Mouse (Mus musculus): Measurements from ENCODE around the gene Tmem178b. TPM values are rescaled to one million over a fixed set of nuclear protein-coding genes. Genes with fewer than 3 reads are reported as not detected.

The Tmem178b gene
- polyA plus RNA-seq, 1 experiment from 2014 or later: 1.8 TPM

DNA sequence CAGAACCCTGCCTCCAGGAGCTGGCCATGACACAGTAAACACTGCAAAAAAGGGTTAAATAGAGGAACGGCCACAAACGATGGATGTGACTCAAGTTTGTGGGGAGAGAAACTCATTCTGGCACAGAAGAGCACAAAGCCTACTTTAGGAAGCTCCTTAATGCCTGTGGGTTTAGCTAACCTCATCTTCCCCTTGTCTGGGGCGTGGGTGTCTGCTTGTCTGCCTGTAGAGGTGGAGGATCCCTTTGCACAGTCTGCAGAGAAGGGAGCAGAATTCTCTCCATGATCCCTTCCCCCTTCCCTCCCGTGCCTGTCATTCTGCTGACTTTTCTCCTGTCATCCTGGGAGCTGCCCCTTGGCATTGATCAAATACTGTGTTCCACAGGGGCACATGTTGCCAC is 304.8 kb downstream of the Tmem178b start:
- Histone ChIP-seq H3K9me3 (no peaks in the 10 kb centered on the region), H3K4me2 (no peak overlapping the region), H3K4me1 (replicated peaks) (no peaks in the 10 kb centered on the region), H3K27me3 (no peaks in the 10 kb centered on the region), H3K4me3 (replicated peaks) (no peak overlapping the region), H3K27ac (no peak overlapping the region), H3K36me3 (no peaks in the 10 kb centered on the region), H3K9ac (replicated peaks) (no peak overlapping the region)
- WGBS: 65% methylated on average over 4 of the region's 4 CpGs
- no peak for ATAC-seq (ENCODE audit: insufficient number of reproducible peaks, insufficient read depth, low FRiP score, low TSS enrichment, low read depth)

GRCm38 (mm10) chr6:40180551-40180950 is 307.5 kb downstream of the Tmem178b start:
- Histone ChIP-seq H3K4me2 (no peak overlapping the region), H3K4me1 (replicated peaks) (no peaks in the 10 kb centered on the region), H3K9me3 (no peaks in the 10 kb centered on the region), H3K36me3 (no peaks in the 10 kb centered on the region), H3K27ac (no peak overlapping the region), H3K9ac (replicated peaks) (no peak overlapping the region), H3K4me3 (replicated peaks) (no peak overlapping the region), H3K27me3 (no peaks in the 10 kb centered on the region)
- WGBS: 85% methylated on average over 4 of the region's 4 CpGs
- ATAC-seq (ENCODE audit: insufficient number of reproducible peaks, insufficient read depth, low FRiP score, low TSS enrichment, low read depth): no peak

DNA sequence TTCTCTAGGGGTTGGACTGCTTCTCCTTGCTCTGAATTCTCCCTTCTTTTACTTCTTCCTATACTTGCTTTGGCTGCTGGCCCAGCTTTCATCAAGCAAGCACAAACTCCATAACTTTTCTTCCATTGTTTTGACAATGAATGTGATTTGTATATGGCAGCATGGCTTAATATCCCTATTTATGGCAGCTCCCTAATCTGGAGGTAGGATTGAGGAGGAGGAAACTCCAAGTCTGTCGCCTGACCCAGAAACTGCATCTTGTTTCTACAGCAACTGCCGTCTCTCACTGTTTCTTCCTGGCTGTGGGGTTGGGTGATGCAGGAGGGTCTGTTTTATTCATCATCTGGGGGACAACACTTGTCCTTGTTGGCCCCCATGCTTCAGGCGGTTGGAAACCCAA is 327.6 kb downstream of the Tmem178b start:
- Histone ChIP-seq H3K4me3 (replicated peaks) (no peak overlapping the region), H3K9me3 (no peaks in the 10 kb centered on the region), H3K9ac (replicated peaks) (no peak overlapping the region), H3K4me1 (replicated peaks) (no peaks in the 10 kb centered on the region), H3K36me3 (no peaks in the 10 kb centered on the region), H3K27ac (no peak overlapping the region), H3K27me3 (no peaks in the 10 kb centered on the region), H3K4me2 (no peak overlapping the region)
- ATAC-seq (ENCODE audit: insufficient number of reproducible peaks, insufficient read depth, low FRiP score, low TSS enrichment, low read depth): no peak
- 62% methylated on average over 3 of the region's 3 CpGs for WGBS

DNA sequence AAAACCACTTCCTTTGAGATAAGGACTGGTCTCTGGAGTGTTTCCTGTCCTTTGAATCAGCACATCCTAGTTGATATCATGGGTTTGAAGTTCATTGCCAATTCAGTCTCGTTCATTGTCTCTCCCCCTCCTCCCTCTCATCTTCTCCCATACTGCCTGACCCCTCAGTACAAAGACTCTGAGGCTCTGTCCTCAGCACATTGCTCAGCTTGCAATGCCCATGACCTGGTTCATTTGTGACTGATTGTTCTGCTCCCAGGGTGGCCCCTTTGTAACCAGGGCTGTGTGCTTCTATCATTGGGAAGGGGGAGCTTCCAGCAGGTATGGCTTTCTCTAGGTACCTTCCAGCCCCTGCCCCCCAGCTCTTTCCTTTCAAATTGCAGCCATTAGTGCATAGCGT is 329.5 kb downstream of the Tmem178b start:
- Histone ChIP-seq H3K4me3 (replicated peaks) (no peak overlapping the region), H3K9ac (replicated peaks) (no peak overlapping the region), H3K36me3 (no peaks in the 10 kb centered on the region), H3K4me1 (replicated peaks) (no peaks in the 10 kb centered on the region), H3K4me2 (no peak overlapping the region), H3K9me3 (no peaks in the 10 kb centered on the region), H3K27me3 (no peaks in the 10 kb centered on the region; the same call in 1 of the 2 replicates), H3K27ac (no peak overlapping the region)
- 86% methylated on average over 2 of the region's 2 CpGs for WGBS
- no peak for ATAC-seq (ENCODE audit: insufficient number of reproducible peaks, insufficient read depth, low FRiP score, low TSS enrichment, low read depth)

- no peaks in the 10 kb centered on the region for H3K4me1 ChIP-seq (replicated peaks)
These were observed 332.3 kb downstream of the Tmem178b start for GRCm38 (mm10) chr6:40205380-40205779.

GRCm38 (mm10) chr6:40208014-40208413 is 334.9 kb downstream of the Tmem178b start:
- no peak overlapping the region for H3K27ac ChIP-seq
- H3K27me3 ChIP-seq: no peaks in the 10 kb centered on the region; the same call in 1 of the 2 replicates
- H3K4me1 ChIP-seq (replicated peaks): no peaks in the 10 kb centered on the region
- H3K36me3 ChIP-seq: no peaks in the 10 kb centered on the region
- H3K4me3 ChIP-seq (replicated peaks): no peak overlapping the region
- no peak overlapping the region for H3K9ac ChIP-seq (replicated peaks)
- H3K4me2 ChIP-seq: no peak overlapping the region
- no peaks in the 10 kb centered on the region for H3K9me3 ChIP-seq
- 74% methylated on average over 3 of the region's 3 CpGs for WGBS
- ATAC-seq (ENCODE audit: insufficient number of reproducible peaks, insufficient read depth, low FRiP score, low TSS enrichment, low read depth): no peak

More at GRCm38 (mm10) chr6:40205380-40205779, 332.3 kb downstream of the Tmem178b start:
- Histone ChIP-seq H3K4me3 (replicated peaks) (no peak overlapping the region), H3K27ac (no peak overlapping the region), H3K27me3 (no peaks in the 10 kb centered on the region; the same call in 1 of the 2 replicates), H3K36me3 (no peaks in the 10 kb centered on the region), H3K9ac (replicated peaks) (no peak overlapping the region), H3K9me3 (no peaks in the 10 kb centered on the region), H3K4me2 (no peak overlapping the region)
- 79% methylated on average over 2 of the region's 2 CpGs for WGBS
- no peak for ATAC-seq (ENCODE audit: insufficient number of reproducible peaks, insufficient read depth, low FRiP score, low TSS enrichment, low read depth)

DNA sequence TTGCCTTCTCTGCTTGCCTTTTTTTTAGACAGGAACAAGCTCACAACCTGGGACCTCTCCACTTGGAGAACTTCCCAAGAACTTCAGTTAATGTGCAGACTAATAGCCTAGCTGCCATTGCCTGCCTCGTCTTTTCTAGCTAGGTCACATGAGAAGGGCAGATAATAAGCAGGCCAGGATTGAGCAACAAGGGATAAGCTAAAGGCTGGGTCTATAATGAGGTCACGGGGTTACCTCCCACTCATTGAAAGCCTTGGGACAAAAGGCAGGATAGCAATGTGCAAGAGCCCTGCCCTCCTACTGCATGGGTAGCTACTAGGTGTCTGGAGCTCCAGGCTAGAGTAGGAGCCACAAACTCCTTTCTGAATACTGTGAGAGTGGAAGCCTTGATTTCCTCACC is 336.1 kb downstream of the Tmem178b start:
- WGBS: 50% methylated on average over 2 of the region's 2 CpGs
- no peaks in the 10 kb centered on the region for H3K36me3 ChIP-seq

GRCm38 (mm10) chr6:40217154-40217553 is 344.1 kb downstream of the Tmem178b start:
- Histone ChIP-seq H3K27ac (no peak overlapping the region), H3K4me3 (replicated peaks) (no peak overlapping the region), H3K9me3 (no peaks in the 10 kb centered on the region), H3K4me2 (no peak overlapping the region), H3K9ac (replicated peaks) (no peak overlapping the region), H3K36me3 (no peaks in the 10 kb centered on the region), H3K27me3 (no peaks in the 10 kb centered on the region), H3K4me1 (replicated peaks) (no peaks in the 10 kb centered on the region)
- ATAC-seq (ENCODE audit: insufficient number of reproducible peaks, insufficient read depth, low FRiP score, low TSS enrichment, low read depth): no peak
- whole genome bisulfite sequencing: 95% methylated on average over 12 of the region's 12 CpGs

More for the DNA sequence above, 336.1 kb downstream of the Tmem178b start:
- no peak for ATAC-seq (ENCODE audit: insufficient number of reproducible peaks, insufficient read depth, low FRiP score, low TSS enrichment, low read depth)
- no peak overlapping the region for H3K27ac ChIP-seq
- no peaks in the 10 kb centered on the region; the same call in 1 of the 2 replicates for H3K27me3 ChIP-seq
- H3K9ac ChIP-seq (replicated peaks): no peak overlapping the region
- no peaks in the 10 kb centered on the region for H3K9me3 ChIP-seq
- no peak overlapping the region for H3K4me3 ChIP-seq (replicated peaks)
- no peak overlapping the region for H3K4me2 ChIP-seq
- H3K4me1 ChIP-seq (replicated peaks): no peaks in the 10 kb centered on the region

DNA sequence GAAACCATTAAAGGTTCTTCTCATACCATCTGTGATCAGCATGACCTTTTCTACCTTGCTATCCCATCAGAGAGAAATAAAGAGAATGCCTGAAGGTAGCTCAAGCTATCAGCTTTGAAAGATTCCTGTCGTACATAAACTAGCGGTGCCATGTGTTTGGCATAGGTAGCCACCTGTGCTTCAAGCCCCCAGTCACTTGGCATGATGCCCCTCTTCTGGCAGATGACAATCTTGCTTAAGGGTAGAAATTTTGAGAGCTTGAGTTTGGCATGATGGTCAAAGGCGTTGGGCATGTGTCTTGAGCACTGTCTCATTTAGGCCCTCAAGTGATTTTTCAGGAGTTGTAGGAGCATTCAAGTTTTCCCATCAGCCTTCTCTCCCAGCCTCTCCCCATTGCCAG is 344.6 kb downstream of the Tmem178b start:
- WGBS: 96% methylated on average over 3 of the region's 3 CpGs
- no peaks in the 10 kb centered on the region for H3K36me3 ChIP-seq
- H3K9me3 ChIP-seq: no peaks in the 10 kb centered on the region
- H3K27me3 ChIP-seq: no peaks in the 10 kb centered on the region
- H3K4me1 ChIP-seq (replicated peaks): no peaks in the 10 kb centered on the region
- no peak overlapping the region for H3K4me3 ChIP-seq (replicated peaks)
- no peak for ATAC-seq (ENCODE audit: insufficient number of reproducible peaks, insufficient read depth, low FRiP score, low TSS enrichment, low read depth)
- no peak overlapping the region for H3K4me2 ChIP-seq
- H3K9ac ChIP-seq (replicated peaks): no peak overlapping the region
- H3K27ac ChIP-seq: no peak overlapping the region

GRCm38 (mm10) chr6:40220634-40221120 is 347.6 kb downstream of the Tmem178b start:
- no peak overlapping the region for H3K4me3 ChIP-seq (replicated peaks)
- H3K9ac ChIP-seq (replicated peaks): no peak overlapping the region
- H3K27me3 ChIP-seq: no peaks in the 10 kb centered on the region
- H3K4me2 ChIP-seq: no peak overlapping the region
- H3K36me3 ChIP-seq: no peaks in the 10 kb centered on the region
- H3K9me3 ChIP-seq: no peaks in the 10 kb centered on the region
- no peaks in the 10 kb centered on the region for H3K4me1 ChIP-seq (replicated peaks)
- ATAC-seq (ENCODE audit: insufficient number of reproducible peaks, insufficient read depth, low FRiP score, low TSS enrichment, low read depth): no peak
- no peak overlapping the region for H3K27ac ChIP-seq

- Histone ChIP-seq H3K9me3 (no peaks in the 10 kb centered on the region), H3K9ac (replicated peaks) (no peak overlapping the region), H3K27me3 (no peaks in the 10 kb centered on the region), H3K4me1 (replicated peaks) (no peaks in the 10 kb centered on the region), H3K4me2 (no peak overlapping the region), H3K36me3 (no peaks in the 10 kb centered on the region), H3K4me3 (replicated peaks) (no peak overlapping the region), H3K27ac (no peak overlapping the region)
- no peak for ATAC-seq (ENCODE audit: insufficient number of reproducible peaks, insufficient read depth, low FRiP score, low TSS enrichment, low read depth)
- WGBS: 74% methylated on average over 11 of the region's 11 CpGs
These were observed 352.7 kb downstream of the Tmem178b start for GRCm38 (mm10) chr6:40225585-40226280.

DNA sequence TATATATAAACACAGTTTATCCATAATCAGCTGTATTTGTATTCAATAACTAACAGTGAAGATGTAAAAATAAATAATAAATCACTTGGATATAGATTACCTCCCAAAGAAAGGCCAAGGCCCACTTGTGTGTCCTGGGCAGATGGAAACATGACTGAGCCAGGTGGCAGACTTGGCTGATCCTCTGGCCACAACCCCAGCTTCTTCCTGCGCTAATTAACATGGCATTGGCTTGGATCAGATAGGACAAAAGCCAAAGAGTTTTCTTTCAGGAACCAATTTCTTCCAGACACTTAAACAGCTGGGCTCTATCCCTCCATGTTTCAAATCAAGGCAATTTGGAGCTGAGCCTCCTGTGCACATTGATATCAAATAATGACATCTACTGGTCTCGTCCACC is 355.9 kb downstream of the Tmem178b start:
- H3K9ac ChIP-seq (replicated peaks): no peak overlapping the region
- 77% methylated on average over 2 of the region's 2 CpGs for WGBS
- no peak overlapping the region for H3K27ac ChIP-seq
- H3K4me3 ChIP-seq (replicated peaks): no peak overlapping the region
- no peaks in the 10 kb centered on the region for H3K4me1 ChIP-seq (replicated peaks)
- ATAC-seq (ENCODE audit: insufficient number of reproducible peaks, insufficient read depth, low FRiP score, low TSS enrichment, low read depth): no peak
- H3K9me3 ChIP-seq: no peaks in the 10 kb centered on the region
- no peaks in the 10 kb centered on the region for H3K36me3 ChIP-seq
- no peak overlapping the region for H3K4me2 ChIP-seq
- H3K27me3 ChIP-seq: no peaks in the 10 kb centered on the region
